Mouse (Mus musculus) liver, embryonic 15.5 days (tissue): ENCODE data around the gene Ngef. TPM values are rescaled to one million over a fixed set of nuclear protein-coding genes. Genes with fewer than 3 reads are reported as not detected.
A peak's percentile ranks its signal among the peaks of the same experiment; 100 is the strongest.
"Not testable (repeated sequence)": the region's sequence is repeated elsewhere in the genome, so short reads cannot be mapped to it uniquely, and the experiment has no call there.

Experiments
- ATAC-seq: fragments of 200-750 bp; cut with Nextera tagmentation; 2 replicates; pipeline ENCODE4 v1.8.0; 2017; ENCODE audit warnings: moderate number of reproducible peaks, mild to moderate bottlenecking, moderate library complexity; ENCODE audit not compliant: insufficient read depth
- H3K27ac ChIP-seq: fragments of 300-500 bp; sonication (generic); replicated peaks from 2 replicates; pipeline ENCODE4 v1.5.1; 2015; ENCODE audit warnings: mild to moderate bottlenecking, inconsistent platforms
- H3K27me3 ChIP-seq: fragments of 300-500 bp; sonication (generic); 2 replicates; pipeline ENCODE4 v1.6.1; 2015; ENCODE audit warnings: mild to moderate bottlenecking, inconsistent platforms
- H3K36me3 ChIP-seq: fragments of 300-500 bp; sonication (generic); replicated peaks from 2 replicates; pipeline ENCODE4 v1.6.1; 2015; ENCODE audit warnings: moderate library complexity, mild to moderate bottlenecking, inconsistent platforms
- H3K4me1 ChIP-seq: fragments of 300-500 bp; sonication (generic); replicated peaks from 2 replicates; pipeline ENCODE4 v1.6.1; 2015; ENCODE audit warnings: inconsistent platforms
- H3K4me2 ChIP-seq: fragments of 300-500 bp; sonication (generic); 2 replicates; pipeline ENCODE4 v1.6.1; 2015; ENCODE audit warnings: moderate library complexity, mild to moderate bottlenecking, inconsistent platforms
- H3K4me3 ChIP-seq: fragments of 300-500 bp; sonication (generic); replicated peaks from 2 replicates; pipeline ENCODE4 v1.5.1; 2015; ENCODE audit warnings: mild to moderate bottlenecking, inconsistent platforms
- H3K9ac ChIP-seq: fragments of 300-500 bp; sonication (generic); 2 replicates; pipeline ENCODE4 v1.6.1; 2015; ENCODE audit warnings: moderate library complexity, mild to moderate bottlenecking, inconsistent platforms
- H3K9me3 ChIP-seq: fragments of 300-500 bp; sonication (generic); replicated peaks from 2 replicates; pipeline ENCODE4 v1.6.1; 2016; ENCODE audit warnings: inconsistent platforms
- WGBS: fragments of 180-500 bp; shearing (Covaris S2); methylation state at CpG from one replicate; pipeline ENCODE4 v1.1.7; 2015; ENCODE audit warnings: mixed read lengths; ENCODE audit not compliant: insufficient replicate concordance; 5-methylcytosine and 5-hydroxymethylcytosine counted together
- polyA plus RNA-seq: library from polyadenylated mRNA; unstranded; fragments of >200 nt; fragmentation: Nextera tagmentation; extraction: Ambion mirVana; gene quantifications from 2 replicates; pipeline ENCODE4 v1.2.1, GENCODE M21; 2015

Gene Ngef
- polyA plus RNA-seq, 1 experiment from 2014 or later: 6.6 TPM

GRCm38 (mm10) chr1:87475076-87475895 lies 98.4 kb downstream of the Ngef start:
- Histone ChIP-seq H3K9ac (no peak overlapping the region), H3K4me1 (no peaks in the 10 kb centered on the region), H3K36me3 (no peaks in the 10 kb centered on the region), H3K4me3 (no peak overlapping the region), H3K27me3 (peaks cover 34% of the 10 kb centered on the region), H3K4me2 (no peak overlapping the region), H3K9me3 (no peaks in the 10 kb centered on the region), H3K27ac (no peak overlapping the region)
- 6% methylated on average over 41 of the region's 42 CpGs for WGBS
- ATAC-seq: no peak

GRCm38 (mm10) chr1:87472576-87472975 lies 101.1 kb downstream of the Ngef start:
- Histone ChIP-seq H3K4me1 (no peaks in the 10 kb centered on the region), H3K4me2 (no peak overlapping the region), H3K4me3 (no peak overlapping the region), H3K9me3 (no peaks in the 10 kb centered on the region), H3K27ac (no peak overlapping the region), H3K27me3 (peaks cover 34% of the 10 kb centered on the region), H3K36me3 (no peaks in the 10 kb centered on the region), H3K9ac (no peak overlapping the region)
- 69% methylated on average over 7 of the region's 7 CpGs for WGBS
- peak; percentile 33; the same call in 1 of the 2 replicates for ATAC-seq

- Histone ChIP-seq H3K27ac (no peak overlapping the region), H3K9me3 (no peaks in the 10 kb centered on the region), H3K4me1 (no peaks in the 10 kb centered on the region), H3K9ac (no peak overlapping the region), H3K27me3 (peaks cover 33% of the 10 kb centered on the region), H3K4me3 (no peak overlapping the region), H3K4me2 (no peak overlapping the region), H3K36me3 (no peaks in the 10 kb centered on the region)
- 54% methylated on average over 7 of the region's 7 CpGs for WGBS
- ATAC-seq: no peak
Observed at GRCm38 (mm10) chr1:87471914-87472313, 101.8 kb downstream of the Ngef start.

- ATAC-seq, H3K4me3 ChIP-seq, H3K4me2 ChIP-seq, H3K27ac ChIP-seq, H3K36me3 ChIP-seq, H3K9me3 ChIP-seq, H3K4me1 ChIP-seq, H3K9ac ChIP-seq: not testable (repeated sequence)
- 52% methylated on average over 10 of the region's 10 CpGs for WGBS
- peaks cover 14% of the 10 kb centered on the region for H3K27me3 ChIP-seq
Observed at GRCm38 (mm10) chr1:87469971-87470370, 103.7 kb downstream of the Ngef start, which contains the start of gene Snorc. Gene Snorc, plus strand, starts transcription at chr1:87470271.

GRCm38 (mm10) chr1:87468321-87468720 lies 105.3 kb downstream of the Ngef start:
- Histone ChIP-seq H3K27me3 (no peaks in the 10 kb centered on the region), H3K9me3 (no peaks in the 10 kb centered on the region), H3K4me3 (no peak overlapping the region), H3K4me1 (no peaks in the 10 kb centered on the region), H3K36me3 (no peaks in the 10 kb centered on the region), H3K9ac (no peak overlapping the region), H3K4me2 (no peak overlapping the region), H3K27ac (no peak overlapping the region)
- ATAC-seq: no peak
- WGBS: 50% methylated on average over 6 of the region's 6 CpGs

- WGBS: 52% methylated on average over 9 of the region's 9 CpGs
Observed at GRCm38 (mm10) chr1:87467469-87467868, 106.2 kb downstream of the Ngef start.

GRCm38 (mm10) chr1:87459856-87460255 lies 113.8 kb downstream of the Ngef start:
- H3K4me1 ChIP-seq, H3K27me3 ChIP-seq, H3K4me2 ChIP-seq, H3K4me3 ChIP-seq, H3K9ac ChIP-seq, H3K9me3 ChIP-seq, H3K36me3 ChIP-seq, ATAC-seq, H3K27ac ChIP-seq: not testable (repeated sequence)
- 72% methylated on average over 7 of the region's 7 CpGs for WGBS

More at GRCm38 (mm10) chr1:87467469-87467868, 106.2 kb downstream of the Ngef start:
- no peaks in the 10 kb centered on the region for H3K36me3 ChIP-seq
- no peaks in the 10 kb centered on the region for H3K27me3 ChIP-seq
- no peak overlapping the region for H3K9ac ChIP-seq
- no peak for ATAC-seq
- peak overlapping the region; percentile 40 for H3K4me2 ChIP-seq
- no peak overlapping the region for H3K27ac ChIP-seq
- no peaks in the 10 kb centered on the region for H3K9me3 ChIP-seq
- no peaks in the 10 kb centered on the region for H3K4me1 ChIP-seq
- H3K4me3 ChIP-seq: no peak overlapping the region

- Histone ChIP-seq H3K4me2 (no peak overlapping the region), H3K9ac (no peak overlapping the region), H3K36me3 (no peaks in the 10 kb centered on the region), H3K9me3 (no peaks in the 10 kb centered on the region), H3K27ac (no peak overlapping the region), H3K4me1 (no peaks in the 10 kb centered on the region), H3K4me3 (no peak overlapping the region), H3K27me3 (no peaks in the 10 kb centered on the region)
- ATAC-seq: no peak
- WGBS: 68% methylated on average over 4 of the region's 4 CpGs
Observed at GRCm38 (mm10) chr1:87458045-87458444, 115.6 kb downstream of the Ngef start.

- Histone ChIP-seq H3K36me3 (no peaks in the 10 kb centered on the region), H3K9me3 (no peaks in the 10 kb centered on the region), H3K27me3 (no peaks in the 10 kb centered on the region), H3K4me2 (no peak overlapping the region), H3K4me1 (no peaks in the 10 kb centered on the region), H3K9ac (no peak overlapping the region), H3K27ac (no peak overlapping the region), H3K4me3 (no peak overlapping the region)
- 93% methylated on average over 1 of the region's 1 CpGs for WGBS
- ATAC-seq: no peak
Observed at GRCm38 (mm10) chr1:87456425-87456824, 117.2 kb downstream of the Ngef start.

GRCm38 (mm10) chr1:87449432-87449831 lies 124.2 kb downstream of the Ngef start:
- no peaks in the 10 kb centered on the region for H3K27me3 ChIP-seq
- no peak overlapping the region for H3K4me2 ChIP-seq
- no peak for ATAC-seq
- 60% methylated on average over 4 of the region's 4 CpGs for WGBS
- no peak overlapping the region for H3K4me3 ChIP-seq
- no peak overlapping the region for H3K27ac ChIP-seq
- H3K4me1 ChIP-seq: no peaks in the 10 kb centered on the region
- no peak overlapping the region for H3K9ac ChIP-seq
- H3K9me3 ChIP-seq: no peaks in the 10 kb centered on the region
- peaks cover 62% of the 10 kb centered on the region for H3K36me3 ChIP-seq

GRCm38 (mm10) chr1:87447183-87448104 lies 126.2 kb downstream of the Ngef start:
- Histone ChIP-seq H3K4me3 (no peak overlapping the region), H3K4me1 (no peaks in the 10 kb centered on the region), H3K27me3 (no peaks in the 10 kb centered on the region), H3K9me3 (no peaks in the 10 kb centered on the region), H3K36me3 (peaks cover 80% of the 10 kb centered on the region), H3K9ac (no peak overlapping the region), H3K27ac (no peak overlapping the region), H3K4me2 (no peak overlapping the region)
- ATAC-seq: no peak
- 32% methylated on average over 5 of the region's 5 CpGs for WGBS
